Mouse (Mus musculus) layer of hippocampus, adult 9-10 months (tissue): ENCODE measurements around the gene Slc31a1.

Experiments
- DNase-seq: peaks from one replicate; pipeline ENCODE4 v3.0.0; 2022; ENCODE audit warnings: low spot score

Slc31a1 gene

DNA sequence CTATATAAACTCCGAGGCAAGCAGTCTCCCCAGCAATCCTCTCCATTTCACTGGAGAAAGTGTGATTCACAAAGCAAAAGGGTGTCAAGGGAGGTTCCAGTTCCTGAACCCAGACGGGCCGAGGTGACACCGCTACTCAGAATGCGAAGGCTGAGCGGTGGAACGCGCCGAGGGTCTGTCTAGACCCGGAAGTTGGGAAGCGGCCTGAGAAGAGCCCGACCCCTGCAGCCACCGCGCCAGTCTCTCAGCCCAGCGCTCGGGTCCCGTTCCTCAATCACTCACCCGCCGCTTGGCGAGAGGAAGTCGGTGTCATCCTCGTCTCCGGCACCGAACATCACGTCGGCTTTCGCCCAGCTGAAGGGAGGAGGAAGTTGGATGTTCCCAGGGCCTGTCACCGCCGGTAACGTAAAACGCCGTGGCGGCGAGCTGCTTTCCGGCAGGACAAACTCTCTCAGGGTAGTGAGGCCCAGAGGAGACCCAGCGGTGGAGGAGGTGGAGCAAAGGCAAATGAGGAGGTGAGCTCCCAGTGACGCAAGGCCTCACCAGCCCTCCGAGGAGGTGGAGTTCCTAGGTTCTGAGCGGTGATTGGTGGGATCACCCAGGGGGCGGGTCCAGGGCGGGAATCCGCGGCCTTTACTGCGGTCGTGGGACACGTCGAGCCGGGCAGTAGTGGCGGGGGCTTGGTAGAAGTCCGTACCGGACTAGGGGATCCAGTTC is at the start of gene Slc31a1, which contains the start of gene Fkbp15:
Gene Slc31a1 (plus strand): TSS at position 640 of the 717 bp plus-strand sequence.
Gene Fkbp15 (minus strand): TSS at position 461 of the 717 bp plus-strand sequence.
- DNase-seq = peak; percentile 92

DNA sequence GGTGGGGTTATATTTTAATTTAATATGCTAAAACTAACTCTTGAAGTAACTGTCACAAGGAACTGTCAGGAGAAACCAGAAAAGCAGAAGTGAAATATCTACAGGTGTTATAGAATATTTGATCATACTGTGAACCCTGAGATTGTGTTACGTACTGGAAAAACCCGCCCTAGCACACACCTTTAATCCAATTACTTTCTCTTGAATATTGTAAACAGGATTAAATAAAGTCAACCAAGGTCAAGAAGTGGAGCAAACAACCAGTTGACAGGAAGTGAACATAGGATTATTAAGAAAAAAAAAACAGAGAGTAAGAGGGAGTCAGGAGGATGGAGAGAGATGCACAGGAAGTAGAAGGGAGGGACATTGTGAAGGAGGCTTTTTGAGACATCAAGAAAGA is 47.7 kb upstream of the Slc31a1 start:
- no peak for DNase-seq

DNA sequence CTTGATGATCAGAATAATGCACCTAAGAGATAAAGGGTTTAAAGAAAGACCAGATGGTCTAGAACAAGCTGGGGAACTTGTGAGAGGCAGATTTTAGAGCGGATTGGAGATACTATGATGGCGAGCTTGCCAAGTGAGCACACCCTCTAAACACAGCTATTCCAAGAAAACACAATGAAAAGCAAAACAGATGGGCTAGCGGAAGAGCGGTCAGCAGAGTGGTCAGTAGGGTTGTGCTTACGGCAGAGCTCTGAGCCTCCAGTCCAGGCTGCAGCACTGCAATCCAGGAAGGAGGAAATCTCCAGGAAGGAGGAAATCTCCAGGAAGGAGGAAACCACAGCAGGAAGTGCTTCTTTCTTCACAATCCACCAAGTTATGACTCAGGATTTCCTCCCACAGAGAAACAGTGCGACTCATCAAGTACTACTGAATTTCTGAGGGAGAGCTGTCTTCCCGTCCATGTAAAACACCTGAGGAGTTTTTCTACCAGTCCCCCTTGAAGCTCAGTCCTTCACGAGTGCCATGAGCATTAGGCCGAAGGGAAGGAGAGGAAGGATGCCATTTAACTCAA is 46.8 kb upstream of the Slc31a1 start:
- no peak for DNase-seq

DNA sequence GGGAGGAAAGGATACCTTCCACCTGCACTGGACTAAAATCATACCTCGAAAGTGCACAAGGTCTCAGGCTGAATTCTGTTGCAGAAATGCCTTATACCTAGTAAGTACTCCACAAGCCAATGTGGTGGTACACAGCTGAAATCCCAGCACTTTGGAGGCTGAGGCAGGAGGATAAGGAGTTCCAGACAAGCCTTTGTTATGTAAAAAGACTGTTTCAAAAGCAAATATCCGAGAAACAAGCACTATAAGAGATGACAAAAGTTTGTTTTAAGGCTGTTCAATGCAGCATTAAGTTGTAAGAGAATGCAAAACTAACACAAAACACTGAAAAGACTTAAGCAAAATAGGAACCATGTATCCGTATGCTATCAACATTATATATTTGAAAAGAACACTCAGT is 46.0 kb upstream of the Slc31a1 start:
- no peak for DNase-seq

DNA sequence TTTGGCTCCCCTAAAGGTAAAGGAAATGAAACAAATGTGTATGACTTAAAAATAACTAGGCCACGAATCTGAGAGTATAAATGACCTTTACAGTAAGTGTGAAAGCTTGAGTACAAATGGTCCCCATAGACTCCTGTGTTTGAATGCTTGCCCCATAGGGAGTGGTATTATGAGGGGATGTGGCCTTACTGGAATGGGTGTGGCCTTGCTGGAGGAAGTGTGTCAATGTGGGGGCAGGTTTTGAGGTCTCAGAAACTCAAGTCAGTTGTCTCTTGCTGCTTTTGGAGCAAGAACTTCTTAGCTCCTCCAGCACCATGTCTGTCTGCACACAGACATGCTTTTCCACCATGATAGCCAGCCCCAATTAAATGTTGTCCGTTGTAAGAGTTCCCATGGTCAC is 44.1 kb upstream of the Slc31a1 start:
- no peak for DNase-seq

DNA sequence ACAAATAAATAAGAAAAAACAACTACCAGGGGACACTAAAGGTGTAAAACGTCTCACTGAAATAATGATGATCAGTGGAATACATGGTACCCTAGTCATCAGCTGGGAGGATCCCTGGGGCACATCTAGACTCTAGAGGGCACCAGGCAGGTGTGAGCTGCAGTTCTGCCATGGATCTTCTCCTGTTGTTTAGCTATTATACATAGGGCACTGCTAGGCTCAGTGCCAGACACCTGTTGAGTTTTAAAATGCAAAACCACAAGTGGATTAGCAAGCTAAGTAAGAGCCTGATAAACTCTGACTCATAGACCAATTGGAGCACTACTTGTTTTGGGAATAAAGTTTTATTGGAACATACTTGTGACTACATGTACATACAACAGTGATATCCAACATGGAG is 42.2 kb upstream of the Slc31a1 start:
- no peak for DNase-seq

DNA sequence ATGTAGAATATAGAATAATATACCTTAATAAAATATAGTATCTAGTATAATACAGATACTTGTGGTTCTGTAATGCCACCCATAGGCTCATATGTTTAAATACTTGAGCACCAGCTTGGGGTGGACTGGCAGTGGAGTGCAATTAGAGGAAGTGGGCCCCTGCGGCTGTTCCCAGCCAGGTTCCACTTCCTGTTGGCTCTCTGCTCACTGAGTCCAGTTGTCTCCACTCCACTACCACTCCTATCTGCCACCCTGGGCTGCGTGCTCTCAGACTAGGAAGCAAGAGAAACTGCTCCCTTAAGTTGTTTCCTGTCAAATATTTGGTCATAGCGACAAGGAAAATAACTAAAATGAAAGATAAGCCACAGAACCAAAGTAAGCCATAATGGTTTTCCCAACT is 37.8 kb upstream of the Slc31a1 start:
- no peak for DNase-seq

DNA sequence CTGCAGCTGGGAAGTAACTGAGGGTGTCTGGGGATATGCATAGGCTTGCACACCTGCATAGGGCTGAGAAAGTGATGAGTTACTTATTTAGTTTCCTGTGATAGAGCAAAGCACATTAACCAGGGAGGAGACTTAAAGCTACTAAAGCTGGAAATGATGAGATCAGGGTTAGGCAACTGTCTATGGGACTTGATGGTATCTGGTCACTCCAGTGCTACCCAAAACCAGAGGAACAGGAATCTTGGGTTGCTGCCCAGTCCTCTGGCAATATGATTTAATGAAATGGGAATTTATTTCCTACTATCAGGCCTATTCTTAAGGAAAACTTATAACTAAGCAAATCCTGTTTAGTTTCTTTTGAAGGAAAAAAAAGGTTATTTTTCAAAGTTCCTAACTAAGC is 34.4 kb upstream of the Slc31a1 start:
- DNase-seq = no peak

DNA sequence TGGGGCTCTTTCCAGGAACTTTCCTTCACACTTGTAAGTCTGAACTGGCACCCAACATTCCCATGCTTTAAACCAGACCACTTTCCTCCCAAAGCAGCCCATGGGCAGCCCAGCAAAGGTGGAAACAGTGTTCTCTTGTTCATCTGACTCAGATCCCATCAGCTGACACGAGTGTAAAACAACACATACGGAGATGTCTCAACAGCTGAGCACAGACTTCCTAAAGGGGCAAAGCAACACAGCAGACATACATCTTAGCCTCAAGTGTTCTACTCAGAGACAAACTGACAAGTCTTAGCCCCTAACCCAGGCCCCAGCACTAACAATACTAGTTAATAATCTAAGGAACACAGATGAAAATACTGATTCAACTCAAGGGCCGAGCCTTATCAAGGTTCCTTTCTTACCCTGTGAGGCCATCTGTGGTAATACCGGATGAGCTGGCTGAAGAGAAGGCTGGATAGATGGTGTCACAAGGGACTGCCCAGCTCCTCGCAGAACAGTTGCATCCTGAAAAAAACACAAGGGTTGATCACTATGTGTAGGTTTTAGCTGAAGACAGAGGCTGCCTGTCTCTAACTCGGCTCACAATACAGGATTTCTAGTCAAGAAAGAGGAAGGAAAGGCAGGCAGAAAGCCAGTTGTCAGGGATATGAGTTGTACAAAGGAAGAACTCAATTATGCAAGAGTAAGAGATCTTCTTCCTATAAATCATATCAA is 31.4 kb upstream of the Slc31a1 start:
- no peak for DNase-seq

DNA sequence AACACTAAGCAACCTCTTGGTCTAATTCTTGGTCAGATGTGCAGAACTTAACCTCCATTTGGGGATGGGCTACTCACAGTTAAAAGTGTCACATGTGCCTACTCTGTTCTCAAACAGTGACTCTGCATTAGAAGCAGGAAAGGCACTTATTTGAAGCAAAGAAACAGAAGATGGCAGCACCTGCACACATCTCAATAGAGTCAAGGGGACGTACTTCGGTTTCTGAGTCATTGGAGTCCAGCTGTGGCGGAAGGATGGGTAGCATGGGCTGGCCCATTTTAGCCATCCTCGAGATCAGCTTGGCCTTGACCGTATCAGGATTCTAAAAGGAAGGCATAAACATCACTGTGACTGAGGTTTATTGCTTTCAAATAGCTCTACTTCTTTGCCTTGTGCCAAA is 28.6 kb upstream of the Slc31a1 start:
- DNase-seq = no peak

DNA sequence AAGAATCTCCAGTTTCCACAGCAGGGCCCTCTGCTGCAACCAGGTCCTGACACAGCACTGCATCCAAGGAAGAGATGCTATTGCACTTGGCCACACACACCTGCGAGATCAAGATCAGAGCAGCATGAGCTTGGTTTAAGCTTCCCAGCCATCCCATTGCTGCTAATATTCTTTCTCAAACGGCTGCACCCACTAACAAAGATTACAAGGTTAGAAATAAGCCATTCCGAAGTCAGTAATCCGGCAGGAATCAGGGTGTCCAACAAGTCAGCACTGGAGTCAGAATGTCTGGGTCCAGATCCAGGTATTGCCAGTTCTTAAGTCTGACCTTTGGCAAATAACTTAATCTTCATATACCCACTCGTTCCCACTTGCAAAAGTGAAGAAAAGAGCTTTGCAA is 22.0 kb upstream of the Slc31a1 start:
- no peak for DNase-seq

DNA sequence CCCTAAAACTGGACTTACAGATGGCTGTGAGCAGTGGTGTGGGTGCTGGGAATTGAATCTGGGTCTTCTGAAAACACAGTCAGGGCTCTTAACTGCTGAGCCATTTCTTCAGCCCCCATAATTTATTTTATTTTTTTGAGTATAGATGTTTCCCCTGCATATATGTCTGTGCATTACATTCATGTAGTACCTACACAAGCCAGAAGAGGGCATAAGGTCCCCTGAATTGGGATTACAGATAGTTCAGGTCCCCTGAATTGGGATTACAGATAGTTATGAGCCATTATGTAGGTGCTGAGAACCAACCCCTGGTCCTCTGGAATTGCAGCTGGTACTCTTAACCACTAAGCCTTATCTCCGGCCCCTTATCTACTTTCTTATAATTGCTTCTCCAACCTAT is 16.5 kb upstream of the Slc31a1 start:
- no peak for DNase-seq

DNA sequence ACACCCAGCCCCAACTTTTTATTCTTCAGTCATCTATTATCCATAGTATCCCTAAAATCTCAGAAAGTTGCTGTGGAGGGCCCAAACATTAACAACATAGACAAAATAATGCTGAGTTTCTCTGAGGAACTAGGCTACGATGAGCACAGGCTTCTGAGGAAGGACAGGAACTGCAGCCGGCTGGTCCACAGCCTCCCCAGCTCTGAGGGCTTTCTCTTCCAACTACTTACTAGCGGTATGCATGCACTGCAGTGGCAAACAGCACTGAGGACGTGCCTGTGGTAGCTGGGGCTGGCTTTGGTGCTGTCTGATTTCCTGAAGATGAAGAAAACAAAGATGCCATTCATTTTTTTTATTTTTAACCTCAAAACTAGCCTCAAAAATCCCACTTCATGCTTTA is 14.7 kb upstream of the Slc31a1 start:
- DNase-seq = no peak

DNA sequence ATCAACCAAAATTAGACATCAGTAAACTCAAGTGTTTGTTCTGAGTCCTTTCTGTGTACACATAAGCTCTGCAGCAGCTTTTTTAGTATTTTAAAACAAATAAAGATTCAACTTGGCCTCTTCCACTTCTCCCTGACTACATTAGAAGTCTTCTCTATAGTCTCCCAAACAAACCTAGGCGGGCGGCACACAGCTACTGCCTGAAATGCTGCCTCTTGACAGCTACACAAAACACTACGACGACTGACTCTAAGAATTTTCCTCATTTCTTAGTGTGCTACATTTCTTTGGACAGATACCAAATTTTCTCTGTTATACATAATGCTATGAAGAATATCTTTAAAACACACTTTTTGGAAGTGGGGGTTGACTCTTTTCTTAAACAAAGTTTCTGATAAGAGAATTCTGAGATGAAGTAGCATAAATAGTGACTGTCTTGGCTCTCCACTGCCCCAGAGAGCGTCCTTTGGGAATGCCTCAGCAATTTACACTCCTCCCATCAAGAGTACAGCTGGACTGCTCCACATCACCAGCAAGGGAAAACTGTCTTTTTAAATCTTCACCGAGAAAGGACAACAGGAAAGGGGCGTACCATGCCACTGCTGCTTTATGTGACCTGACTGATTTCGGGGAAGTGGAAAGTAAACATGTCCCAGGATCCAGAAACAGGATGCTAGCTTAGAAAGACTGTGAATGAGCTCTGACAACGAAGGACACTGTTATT is 12.8 kb upstream of the Slc31a1 start:
- DNase-seq = no peak

DNA sequence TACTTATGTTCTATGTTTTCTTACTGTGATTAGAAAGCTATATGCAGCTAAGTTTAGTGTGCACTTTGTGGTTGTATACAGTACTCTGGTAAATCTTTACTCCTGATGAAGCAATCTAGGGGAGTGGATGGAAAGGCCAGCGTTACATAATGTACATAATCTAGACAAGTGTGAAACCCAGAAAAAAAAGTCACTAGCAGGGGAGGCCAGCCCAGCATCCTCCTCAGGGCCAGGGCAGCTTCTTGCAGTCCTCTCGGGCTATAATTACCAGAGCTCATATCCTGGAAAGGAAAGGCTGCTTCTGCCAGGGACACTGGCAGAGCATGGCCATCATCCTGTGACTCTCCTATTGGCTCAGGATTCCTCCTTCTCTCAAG is 12.2 kb upstream of the Slc31a1 start:
- no peak for DNase-seq

DNA sequence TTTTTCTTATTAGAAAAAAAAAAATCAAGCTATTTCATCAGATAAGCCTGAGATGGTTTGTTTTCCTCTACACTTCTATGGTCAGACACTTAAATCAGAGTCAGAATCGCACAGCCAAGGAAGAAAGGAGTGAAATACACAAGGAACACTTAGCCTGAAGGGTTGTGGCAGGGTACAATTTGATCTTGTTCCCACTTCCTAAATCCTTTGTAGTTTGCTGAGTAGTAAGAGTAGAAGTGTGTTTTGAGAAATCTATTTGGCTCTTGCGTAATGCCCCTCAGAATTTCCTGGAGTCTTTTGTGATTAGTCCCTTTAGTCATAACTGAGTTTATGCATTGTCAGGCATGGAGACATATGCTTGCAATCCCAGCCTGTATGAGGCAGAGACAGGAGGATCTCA is 11.2 kb upstream of the Slc31a1 start:
- no peak for DNase-seq

DNA sequence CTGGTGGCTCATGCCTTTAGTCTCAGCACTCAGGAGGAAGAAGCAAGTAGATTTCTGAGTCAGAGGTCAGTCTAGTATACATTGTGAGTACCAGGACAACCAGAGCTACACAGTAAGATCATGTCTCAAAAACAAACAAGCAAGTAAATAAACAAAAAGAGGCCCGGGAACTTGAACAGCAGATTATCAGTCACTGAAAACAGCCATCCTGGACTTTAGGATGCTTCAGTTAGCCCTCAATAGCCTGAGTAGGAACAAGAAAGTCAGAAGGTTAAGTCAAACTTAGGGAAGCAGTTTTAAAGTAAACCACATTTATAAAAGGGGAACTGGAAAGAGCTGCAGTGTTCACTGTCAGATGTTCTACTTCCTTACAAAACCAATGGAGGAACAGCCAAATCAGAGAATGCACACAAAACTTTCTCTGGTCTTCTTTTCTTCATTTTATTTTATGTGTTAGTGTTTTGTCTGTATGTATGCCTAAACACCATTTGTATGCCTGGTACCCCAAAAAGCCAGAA is 2.8 kb upstream of the Slc31a1 start:
- DNase-seq = no peak

DNA sequence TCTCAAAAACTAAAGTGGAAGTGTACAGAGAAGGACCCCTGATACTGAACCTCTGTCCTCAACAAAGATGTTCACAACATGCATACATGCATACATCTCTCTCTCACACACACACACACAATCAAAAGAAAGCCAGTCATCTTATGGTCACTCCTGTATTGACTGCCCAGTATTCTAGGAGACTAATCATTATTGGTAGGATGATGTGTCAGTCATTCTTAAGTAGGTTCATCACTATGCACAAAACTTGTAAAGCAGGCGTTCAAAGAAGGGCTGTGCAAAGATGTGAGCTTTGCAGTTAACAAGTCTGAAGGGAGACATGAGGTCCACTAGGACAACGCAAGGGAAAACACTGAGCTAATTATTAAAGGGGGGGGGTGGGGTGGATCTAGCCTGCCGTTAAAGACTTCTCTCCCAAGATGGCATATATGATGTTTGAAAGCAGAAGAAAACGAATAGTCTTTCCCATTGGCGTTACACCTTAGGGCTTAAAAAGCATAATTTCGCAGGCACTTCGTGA is 1.2 kb upstream of the Slc31a1 start:
- DNase-seq = no peak

DNA sequence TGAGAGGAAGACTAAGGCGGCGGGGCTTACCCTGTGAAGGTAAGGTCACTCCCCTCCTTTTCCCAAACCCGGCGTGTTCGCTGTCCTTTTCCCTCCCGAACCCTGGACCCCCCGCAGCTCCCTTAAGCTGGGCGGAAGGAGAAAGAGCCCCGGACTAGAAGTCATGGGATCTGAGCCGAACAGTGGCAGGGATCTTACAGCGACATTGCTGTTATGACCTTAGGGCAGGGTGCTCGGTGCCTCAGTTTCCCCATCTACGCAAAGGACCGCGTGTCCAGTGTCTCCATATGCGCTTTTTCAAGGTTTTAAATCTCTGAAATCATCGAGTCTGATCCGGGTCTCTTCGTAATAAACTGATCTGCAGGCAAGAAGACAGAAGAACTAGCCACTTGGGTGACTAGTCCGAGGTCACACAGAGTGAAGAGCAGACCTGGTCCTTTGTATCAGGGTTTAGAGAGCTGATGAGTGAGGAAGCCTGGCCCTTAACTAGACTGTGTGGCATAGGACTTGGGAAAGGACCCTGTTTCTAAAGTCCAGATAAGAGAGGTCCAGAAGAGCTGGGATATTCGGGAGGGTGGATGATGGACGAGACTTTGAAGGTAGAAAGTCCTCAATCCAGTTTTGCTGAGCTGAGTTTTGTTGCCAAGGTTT is 403 bp downstream of the Slc31a1 start:
- DNase-seq = no peak

DNA sequence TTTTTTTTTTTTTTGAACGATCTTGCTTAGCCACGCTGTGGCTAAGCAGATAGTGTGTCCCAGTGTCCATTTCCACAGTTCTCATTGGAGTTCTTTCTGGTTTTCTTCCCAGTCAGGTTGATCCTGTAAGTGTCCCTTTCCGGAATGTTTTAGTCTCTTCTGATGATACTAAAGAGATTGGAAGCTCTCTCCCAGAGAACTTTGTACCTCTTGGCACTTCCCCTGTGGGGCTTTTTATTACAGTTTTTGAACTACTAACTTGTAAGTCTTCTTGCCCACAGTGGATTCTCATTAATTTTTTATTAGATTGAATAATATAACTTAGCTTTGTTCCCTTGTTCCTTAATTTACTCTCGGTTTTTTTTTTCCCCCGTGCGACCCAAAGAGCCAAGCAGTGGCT is 1.0 kb downstream of the Slc31a1 start:
- no peak for DNase-seq

DNA sequence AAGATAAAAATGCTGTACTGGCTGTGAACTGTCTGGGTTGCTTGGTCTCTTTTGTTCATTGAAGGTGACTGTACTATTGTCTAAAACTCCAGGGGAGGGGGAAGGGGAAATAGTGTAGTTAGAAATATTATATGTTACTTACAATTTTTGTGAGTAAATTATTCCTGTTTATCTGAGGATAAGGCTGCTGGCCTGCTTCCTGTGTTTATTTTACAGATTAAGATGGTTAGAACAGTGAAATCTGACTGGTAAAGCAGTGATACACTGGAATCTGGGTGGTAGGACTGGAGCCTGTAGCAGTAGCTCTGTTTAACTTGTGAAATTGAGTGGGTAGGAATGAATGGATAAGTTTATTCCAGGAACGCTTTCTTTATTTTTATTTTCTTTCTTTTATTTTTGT is 1.5 kb downstream of the Slc31a1 start:
- no peak for DNase-seq

DNA sequence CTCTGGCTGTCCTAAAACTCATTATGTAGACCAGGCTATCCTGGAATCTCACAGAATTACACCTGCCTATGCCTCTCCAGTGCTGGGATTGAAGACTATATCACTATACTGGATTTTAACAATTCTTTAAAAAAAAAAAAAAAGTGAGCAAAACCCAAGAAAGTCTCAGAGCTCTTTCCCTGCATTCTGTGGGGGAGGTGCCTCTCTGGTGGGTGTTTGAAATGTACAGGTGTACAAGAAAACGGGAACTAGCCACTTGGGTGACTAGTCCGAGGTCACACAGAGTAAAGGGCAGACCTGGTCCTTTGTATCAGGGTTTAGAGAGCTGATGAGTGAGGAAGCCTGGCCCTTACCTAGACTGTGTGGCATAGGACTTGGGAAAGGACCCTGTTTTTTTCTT is 1.9 kb downstream of the Slc31a1 start:
- no peak for DNase-seq
